Mouse (Mus musculus): Measurements from ENCODE around the gene Gstp3. TPM values are rescaled to one million over a fixed set of nuclear protein-coding genes. Genes with fewer than 3 reads are reported as not detected.
"Not testable (repeated sequence)": the region's sequence is repeated elsewhere in the genome, so short reads cannot be mapped to it uniquely, and the experiment has no call there.

The Gstp3 gene
- total and polyA plus RNA-seq, 2 experiments from 2014 or later: not detected

DNA sequence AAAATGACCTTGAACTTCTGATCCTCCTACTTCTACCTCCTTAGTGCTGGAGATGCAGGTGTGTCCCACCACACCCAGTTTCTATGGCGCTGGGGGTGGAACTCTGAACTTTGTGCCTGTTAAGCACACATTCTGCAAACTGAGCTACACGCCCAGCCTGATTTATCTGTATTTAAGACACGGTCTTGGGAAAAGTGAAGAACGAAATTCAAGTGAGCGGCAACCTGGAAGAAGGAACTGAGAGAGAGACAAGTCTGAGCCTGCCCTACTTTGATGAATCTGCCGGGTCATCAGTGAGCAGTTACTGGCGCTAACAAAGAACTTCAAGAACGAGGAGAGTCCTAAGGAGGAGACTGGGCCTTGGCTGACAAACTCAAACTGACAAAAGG, 12.5 kb downstream of the Gstp3 start:
- TF ChIP-seq CTCF (IDR thresholded peaks at IDR 0.05; ENCODE audit: low read depth): no peak
- H3K4me1 ChIP-seq (ENCODE audit: insufficient read depth): no peaks in the 10 kb centered on the region
- H3K27me3 ChIP-seq (ENCODE audit: insufficient read depth, low read length): no peaks in the 10 kb centered on the region
- no peaks in the 10 kb centered on the region for H3K36me3 ChIP-seq (ENCODE audit: insufficient read depth)
- no peak overlapping the region for H3K4me3 ChIP-seq (ENCODE audit: low read depth, low read length)
- DNase-seq (no peak), ATAC-seq (no peak)
- WGBS: 86% methylated on average over 8 of the region's 8 CpGs
- H3K9me3 ChIP-seq (ENCODE audit: low read length): no peaks in the 10 kb centered on the region
- H3K9ac ChIP-seq: no peak overlapping the region
- H3K4me2 ChIP-seq (ENCODE audit: low read depth): no peak overlapping the region
- no peak overlapping the region for H3K27ac ChIP-seq (ENCODE audit: low read depth, low read length)

DNA sequence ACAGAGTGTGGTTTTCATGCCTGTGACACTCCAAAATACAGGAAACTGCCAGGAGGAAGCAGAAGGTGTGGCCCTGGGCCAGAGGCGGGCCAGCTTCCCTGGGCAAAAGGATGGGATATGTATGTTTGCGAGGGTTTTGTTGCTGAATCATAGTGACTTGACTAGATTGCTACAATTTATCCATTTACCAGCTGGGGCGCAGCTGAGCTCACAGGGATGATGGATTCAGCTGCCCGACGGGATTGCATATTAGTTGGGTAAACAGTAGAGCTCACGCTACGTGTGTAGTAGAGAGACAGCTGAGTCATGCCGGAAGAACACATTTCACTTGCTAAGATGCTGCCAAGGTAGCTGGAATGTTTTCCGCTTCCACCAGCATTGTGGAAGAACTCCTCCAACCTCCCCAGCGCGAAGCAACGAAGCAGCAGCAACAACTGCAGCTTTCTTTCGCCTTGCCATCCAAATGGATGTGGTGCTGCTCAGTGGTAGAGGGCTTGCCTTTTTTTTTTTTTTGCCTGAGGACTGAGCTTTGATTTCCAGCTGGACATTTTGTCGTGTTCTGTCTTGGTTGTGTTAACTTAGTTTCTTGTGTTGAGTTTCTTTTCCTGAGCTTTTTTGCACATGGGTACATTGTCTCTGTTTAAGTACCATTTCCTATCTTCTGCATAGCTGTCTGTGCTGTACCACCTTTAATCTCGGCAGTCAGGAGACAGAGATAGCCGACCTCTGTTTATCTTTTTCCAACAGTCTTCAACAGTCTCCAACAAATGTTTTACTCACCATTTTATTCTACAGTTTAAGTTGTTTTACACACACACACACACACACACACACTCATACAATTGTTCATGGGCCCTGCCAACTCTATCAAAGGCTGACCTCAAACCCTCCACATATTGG, 13.2 kb downstream of the Gstp3 start, which contains the start of gene Gstp2:
Gene Gstp2 (minus strand): TSS at position 58 of the 900 bp plus-strand sequence.
- no peak within 1 kb of the TSS for H3K4me3 ChIP-seq (ENCODE audit: low read depth, low read length)
- 41% methylated on average over 16 of the region's 16 CpGs for WGBS
- DNase-seq (peak; percentile 78), ATAC-seq (peak; percentile 86)
- H3K9ac ChIP-seq: no peak within 1 kb of the TSS
- no peak within 1 kb of the TSS for H3K27ac ChIP-seq (ENCODE audit: low read depth, low read length)
- H3K4me2 ChIP-seq (ENCODE audit: low read depth): peak within 1 kb of the TSS; percentile 29
- H3K36me3 ChIP-seq (ENCODE audit: insufficient read depth): no peaks in the 10 kb centered on the region
- H3K4me1 ChIP-seq (ENCODE audit: insufficient read depth): no peaks in the 10 kb centered on the region
- no peaks in the 10 kb centered on the region for H3K9me3 ChIP-seq (ENCODE audit: low read length)
- no peaks in the 10 kb centered on the region for H3K27me3 ChIP-seq (ENCODE audit: insufficient read depth, low read length)
- TF ChIP-seq CTCF (IDR thresholded peaks at IDR 0.05; ENCODE audit: low read depth): peak; percentile 63

DNA sequence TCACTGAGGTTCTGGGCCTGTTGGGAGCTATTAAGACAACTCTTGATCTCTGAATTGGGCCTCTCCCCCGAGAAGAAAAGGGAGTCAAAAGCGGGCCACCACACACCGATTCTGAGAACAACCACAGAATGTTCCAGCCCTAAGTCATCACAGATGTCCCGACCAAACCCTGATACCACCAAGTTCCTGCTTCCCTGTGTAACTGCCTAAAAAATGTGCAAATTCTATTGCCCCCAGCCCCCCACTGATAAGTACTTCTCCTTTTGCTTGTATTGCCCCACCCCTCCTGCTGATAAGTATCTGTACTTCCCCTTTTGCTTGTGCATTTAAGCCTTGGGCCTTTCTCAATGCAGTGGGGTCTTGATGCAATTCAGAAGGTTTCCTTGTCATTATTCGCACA, 15.3 kb downstream of the Gstp3 start:
- not testable (repeated sequence) for DNase-seq; H3K27ac ChIP-seq (ENCODE audit: low read depth, low read length); H3K9me3 ChIP-seq (ENCODE audit: low read length); H3K27me3 ChIP-seq (ENCODE audit: insufficient read depth, low read length); H3K4me1 ChIP-seq (ENCODE audit: insufficient read depth); H3K4me2 ChIP-seq (ENCODE audit: low read depth); H3K36me3 ChIP-seq (ENCODE audit: insufficient read depth); ATAC-seq; H3K4me3 ChIP-seq (ENCODE audit: low read depth, low read length); H3K9ac ChIP-seq
- WGBS: 90% methylated on average over 5 of the region's 5 CpGs

DNA sequence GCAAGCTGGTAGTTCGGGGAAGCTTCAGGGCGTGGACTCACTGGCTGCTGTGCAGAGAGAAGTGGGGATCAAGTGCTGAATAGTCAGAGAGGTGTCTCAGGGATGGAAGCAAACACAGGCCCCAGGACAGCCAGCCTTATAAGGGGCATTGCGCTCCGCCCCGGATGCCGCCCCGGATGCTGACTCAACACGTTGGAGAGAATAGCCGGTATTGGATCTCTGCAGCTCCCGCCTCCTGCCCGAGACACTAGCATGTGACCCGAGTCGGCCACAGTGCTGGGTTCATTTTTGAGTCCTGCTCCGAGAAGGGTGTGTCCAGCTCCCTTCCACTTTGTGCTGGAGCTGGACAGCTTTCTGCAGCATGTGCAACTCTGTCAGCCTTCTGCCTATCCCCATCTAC, 17.2 kb downstream of the Gstp3 start:
- TF ChIP-seq CTCF (IDR thresholded peaks at IDR 0.05; ENCODE audit: low read depth): no peak
- WGBS: 76% methylated on average over 14 of the region's 14 CpGs
- 0 out of 2 replicates have a peak, but pooled peaks cover 9% of the 10 kb centered on the region for H3K4me1 ChIP-seq (ENCODE audit: insufficient read depth)
- no peak overlapping the region for H3K27ac ChIP-seq (ENCODE audit: low read depth, low read length)
- no peak overlapping the region for H3K4me3 ChIP-seq (ENCODE audit: low read depth, low read length)
- ATAC-seq (no peak), DNase-seq (no peak)
- no peaks in the 10 kb centered on the region for H3K27me3 ChIP-seq (ENCODE audit: insufficient read depth, low read length)
- H3K9ac ChIP-seq: no peak overlapping the region
- H3K4me2 ChIP-seq (ENCODE audit: low read depth): no peak overlapping the region
- H3K9me3 ChIP-seq (ENCODE audit: low read length): no peaks in the 10 kb centered on the region
- no peaks in the 10 kb centered on the region for H3K36me3 ChIP-seq (ENCODE audit: insufficient read depth)

DNA sequence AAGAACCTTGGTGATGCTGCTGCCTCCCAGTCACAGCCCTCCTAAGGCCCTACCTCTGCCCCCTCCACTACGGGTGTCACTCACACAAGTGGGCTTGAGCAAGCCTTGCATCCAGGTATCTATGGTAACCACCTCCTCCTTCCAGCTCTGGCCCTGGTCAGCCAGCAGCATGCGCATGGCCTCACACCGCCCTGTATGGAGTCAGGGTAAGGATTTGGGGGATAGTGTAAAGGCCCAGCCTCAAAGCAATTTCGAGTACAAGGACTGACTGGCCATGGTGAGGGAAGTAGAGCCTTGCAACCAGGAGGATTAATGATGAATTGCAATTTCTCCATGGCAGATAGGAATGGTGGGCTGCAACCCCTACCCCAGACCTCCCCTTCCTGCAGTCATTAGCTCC, 17.9 kb downstream of the Gstp3 start:
- not testable (repeated sequence) for ATAC-seq; H3K4me2 ChIP-seq (ENCODE audit: low read depth); H3K36me3 ChIP-seq (ENCODE audit: insufficient read depth); H3K27ac ChIP-seq (ENCODE audit: low read depth, low read length); H3K4me3 ChIP-seq (ENCODE audit: low read depth, low read length); DNase-seq; H3K27me3 ChIP-seq (ENCODE audit: insufficient read depth, low read length); H3K9me3 ChIP-seq (ENCODE audit: low read length); H3K9ac ChIP-seq; H3K4me1 ChIP-seq (ENCODE audit: insufficient read depth)
- 86% methylated on average over 3 of the region's 4 CpGs for WGBS

DNA sequence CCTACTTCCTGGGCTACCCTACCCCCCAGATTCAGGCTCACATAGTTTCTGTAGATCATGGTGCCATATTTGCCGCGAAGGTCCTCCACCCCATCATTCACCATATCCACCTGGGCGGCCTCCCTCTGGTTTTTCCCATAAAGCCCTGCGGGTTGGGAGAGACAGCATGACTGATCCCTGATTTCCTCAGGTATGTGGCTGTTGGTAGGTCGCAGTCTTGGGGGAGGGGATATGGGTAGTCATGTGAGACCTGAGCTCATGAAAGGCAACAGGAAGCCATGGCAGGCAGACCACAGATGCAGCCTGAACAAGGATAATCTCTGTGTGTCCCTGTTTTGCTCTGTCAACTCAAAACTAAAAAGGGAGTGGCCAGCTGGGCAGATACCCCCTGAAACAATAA, 18.4 kb downstream of the Gstp3 start:
- H3K27ac ChIP-seq (ENCODE audit: low read depth, low read length); H3K36me3 ChIP-seq (ENCODE audit: insufficient read depth); H3K27me3 ChIP-seq (ENCODE audit: insufficient read depth, low read length); H3K9ac ChIP-seq; H3K9me3 ChIP-seq (ENCODE audit: low read length); ATAC-seq; H3K4me1 ChIP-seq (ENCODE audit: insufficient read depth); DNase-seq; H3K4me3 ChIP-seq (ENCODE audit: low read depth, low read length); H3K4me2 ChIP-seq (ENCODE audit: low read depth): not testable (repeated sequence)
- WGBS: 87% methylated on average over 5 of the region's 5 CpGs

DNA sequence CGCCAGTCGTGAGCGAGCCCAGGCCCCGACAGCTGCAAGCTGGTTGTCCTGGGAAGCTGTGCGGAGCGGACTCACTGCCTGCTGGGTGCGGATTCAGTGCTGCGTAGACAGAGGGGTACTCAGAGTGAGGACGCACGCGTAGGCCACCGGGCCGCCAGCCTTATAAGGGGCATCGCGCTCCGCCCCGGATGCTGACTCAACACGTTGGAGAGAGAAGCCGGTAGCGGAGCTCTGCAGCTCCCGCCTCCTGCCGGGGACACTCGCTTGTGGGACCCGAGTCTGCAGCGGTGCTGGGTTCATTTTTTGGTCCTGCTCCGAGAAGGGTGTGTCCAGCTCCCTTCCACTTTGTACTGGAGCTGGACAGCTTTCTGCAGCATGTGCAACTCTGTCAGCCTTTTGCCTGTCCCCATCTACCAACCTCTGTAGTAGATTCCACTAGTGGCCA, 21.6 kb downstream of the Gstp3 start, which contains the start of gene Gstp1:
Gene Gstp1 (minus strand): TSS at position 198 of the 445 bp plus-strand sequence.
- peak within 1 kb of the TSS; percentile 62 for H3K4me3 ChIP-seq (ENCODE audit: low read depth, low read length)
- H3K4me2 ChIP-seq (ENCODE audit: low read depth): peak within 1 kb of the TSS; percentile 70
- peak within 1 kb of the TSS; percentile 70 for H3K9ac ChIP-seq
- no peaks in the 10 kb centered on the region for H3K27me3 ChIP-seq (ENCODE audit: insufficient read depth, low read length)
- no peak; the same call in 1 of the 2 replicates for TF ChIP-seq CTCF (IDR thresholded peaks at IDR 0.05; ENCODE audit: low read depth)
- peak within 1 kb of the TSS; percentile 67 for H3K27ac ChIP-seq (ENCODE audit: low read depth, low read length)
- DNase-seq: peak; percentile 87
- no peaks in the 10 kb centered on the region for H3K9me3 ChIP-seq (ENCODE audit: low read length)
- WGBS: 0% methylated on average over 26 of the region's 26 CpGs
- ATAC-seq: peak; percentile 93
- 0 out of 2 replicates have a peak, but pooled peaks cover 9% of the 10 kb centered on the region for H3K4me1 ChIP-seq (ENCODE audit: insufficient read depth)
- H3K36me3 ChIP-seq (ENCODE audit: insufficient read depth): no peaks in the 10 kb centered on the region; the same call in 1 of the 2 replicates

DNA sequence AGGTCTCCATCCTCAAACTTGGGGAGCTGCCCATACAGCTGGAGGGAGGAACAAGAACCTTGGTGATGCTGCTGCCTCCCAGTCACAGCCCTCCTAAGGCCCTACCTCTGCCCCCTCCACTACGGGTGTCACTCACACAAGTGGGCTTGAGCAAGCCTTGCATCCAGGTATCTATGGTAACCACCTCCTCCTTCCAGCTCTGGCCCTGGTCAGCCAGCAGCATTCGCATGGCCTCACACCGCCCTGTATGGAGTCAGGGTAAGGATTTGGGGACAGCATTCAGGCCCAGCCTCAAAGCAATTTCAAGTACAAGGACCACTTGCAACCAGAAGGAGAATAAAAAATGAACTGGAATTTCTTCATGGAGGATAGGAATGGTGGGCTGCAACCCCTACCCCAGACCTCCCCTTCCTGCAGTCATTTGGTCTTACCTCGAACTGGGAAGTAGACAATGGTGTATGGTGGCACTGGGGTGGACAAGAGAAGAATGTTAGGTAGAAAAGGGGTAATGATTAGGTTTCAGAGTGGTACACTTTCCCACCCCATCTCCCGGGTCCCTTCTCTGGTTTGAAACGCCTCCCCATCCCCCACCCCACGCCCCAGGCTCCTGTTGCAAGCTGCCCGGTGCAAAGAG, 22.1 kb downstream of the Gstp3 start:
- H3K36me3 ChIP-seq (ENCODE audit: insufficient read depth); H3K9me3 ChIP-seq (ENCODE audit: low read length); DNase-seq; H3K27me3 ChIP-seq (ENCODE audit: insufficient read depth, low read length); H3K4me1 ChIP-seq (ENCODE audit: insufficient read depth): not testable (repeated sequence)
- 23% methylated on average over 7 of the region's 8 CpGs for WGBS
- peak overlapping the region; percentile 62 for H3K4me3 ChIP-seq (ENCODE audit: low read depth, low read length)
- peak; percentile 57 for ATAC-seq
- H3K27ac ChIP-seq (ENCODE audit: low read depth, low read length): peak overlapping the region; percentile 67
- peak overlapping the region; percentile 70 for H3K9ac ChIP-seq
- peak overlapping the region; percentile 70 for H3K4me2 ChIP-seq (ENCODE audit: low read depth)

Measured in forebrain, postnatal 0 days (tissue).